Mouse (Mus musculus): ENCODE data around the gene Noct. TPM values are rescaled to one million over a fixed set of nuclear protein-coding genes. Genes with fewer than 3 reads are reported as not detected.

Gene Noct
- polyA plus RNA-seq, 1 experiment from 2014 or later: 29.0 TPM

Small RNA genes lying within 50 kb of the gene (microRNA-seq; reads per million reads assigned to microRNA genes)
- not detected for gene Gm24282 (ENCODE audit: borderline number of aligned reads)

Other genes starting within 250 kb of the Noct start
- 36.5 and 37.9 TPM in 2 replicates for gene Elf2, start 116.2 kb downstream of the Noct start, polyA plus RNA-seq (2014; fragmentation: Nextera tagmentation; extraction: Ambion mirVana)
- gene Mgarp, start 172.3 kb downstream of the Noct start, polyA plus RNA-seq (2014; fragmentation: Nextera tagmentation; extraction: Ambion mirVana): 4.6 and 5.2 TPM in 2 replicates
- gene Ndufc1, start 184.5 kb downstream of the Noct start, polyA plus RNA-seq (2014; fragmentation: Nextera tagmentation; extraction: Ambion mirVana): 692 and 701 TPM in 2 replicates
- 48.4 and 50.6 TPM in 2 replicates for gene Naa15, start 190.7 kb downstream of the Noct start, polyA plus RNA-seq (2014; fragmentation: Nextera tagmentation; extraction: Ambion mirVana)